Mouse (Mus musculus) neutrophil, adult 5-6 weeks (primary cell): ENCODE results near the gene Suclg2. TPM values are rescaled to one million over a fixed set of nuclear protein-coding genes. Genes with fewer than 3 reads are reported as not detected.

Experiments used
- ATAC-seq: fragments of 151-379, 151-347 bp; 2 replicates; pipeline ENCODE4 v1.8.0; 2017; ENCODE audit warnings: mild to moderate bottlenecking, moderate TSS enrichment; ENCODE audit not compliant: insufficient number of reproducible peaks, poor library complexity, low FRiP score, severe bottlenecking; ENCODE audit errors: extremely low read depth
- total RNA-seq: library from RNA; stranded (forward); fragments of 200-1000 nt; gene quantifications from 2 replicates; pipeline ENCODE4 v1.2.3, GENCODE M21; 2017

Gene Suclg2
- total RNA-seq = 21.0 and 28.9 TPM in 2 replicates

DNA sequence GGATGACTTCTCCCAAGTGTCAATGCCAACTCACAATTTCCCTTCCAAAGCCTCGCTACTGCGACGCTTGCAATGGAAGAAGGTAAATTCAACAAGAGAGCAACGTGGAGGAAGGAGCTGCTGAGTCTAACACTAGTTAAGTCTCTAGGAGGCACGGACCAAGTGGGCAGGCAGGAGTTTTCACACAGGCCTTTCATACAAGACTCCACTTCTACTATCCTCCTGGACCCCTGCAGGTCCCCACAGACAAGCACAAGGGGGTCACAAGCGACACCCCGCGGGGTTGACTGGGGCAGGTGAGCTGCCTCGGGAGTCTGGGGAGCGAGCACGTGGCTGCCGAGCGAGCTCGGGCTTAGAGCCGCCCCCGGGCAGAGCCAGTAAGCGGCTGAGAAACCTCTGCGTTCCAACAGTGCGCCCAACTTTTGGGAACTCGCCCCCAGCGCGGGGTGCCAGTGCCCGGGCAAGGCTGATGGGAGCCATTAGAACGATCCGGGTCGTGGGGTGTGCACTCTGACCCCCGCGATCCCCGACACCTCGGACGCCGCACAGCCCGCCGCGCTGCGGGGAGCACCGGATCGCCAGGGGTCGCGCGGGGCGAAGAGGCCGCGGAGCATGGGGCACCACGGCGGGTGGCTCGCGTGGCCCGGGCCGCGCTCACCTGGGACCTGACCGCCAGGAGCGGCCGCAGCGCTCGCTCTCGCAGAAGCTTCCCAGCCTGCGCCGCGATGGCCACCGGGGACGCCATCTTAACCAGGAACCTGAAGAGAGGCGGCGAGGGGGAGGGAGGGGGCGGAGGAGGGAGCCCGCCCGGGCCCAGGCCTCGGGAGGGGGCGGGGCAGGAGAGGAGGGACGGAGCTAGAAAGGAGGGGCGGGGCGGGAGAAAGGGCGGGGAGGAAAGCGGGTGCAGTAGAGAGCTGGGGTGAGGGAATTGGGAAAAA lies at the start of gene Suclg2:
Gene Suclg2 (minus strand): TSS at position 770 of the 938 bp plus-strand sequence.
- peak; percentile 74 for ATAC-seq

DNA sequence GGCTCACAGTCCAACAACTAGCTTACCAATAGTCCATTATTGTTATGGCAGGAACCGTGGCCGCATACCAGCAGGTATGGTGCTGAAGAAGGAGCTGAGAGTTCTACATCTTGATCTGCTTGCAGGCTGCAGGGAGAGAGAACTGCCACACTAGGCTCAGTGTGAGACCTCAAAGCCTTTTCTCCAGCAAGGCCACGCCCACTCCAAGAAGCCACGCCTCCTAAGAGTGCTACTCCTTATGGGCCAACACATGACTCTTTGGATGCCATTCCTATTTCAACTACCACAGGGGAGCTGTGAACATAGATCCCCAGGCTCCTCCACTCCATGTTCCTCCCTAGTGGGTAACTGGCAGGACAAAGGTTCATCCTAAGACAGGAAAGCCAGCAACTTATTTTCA lies 48.0 kb upstream of the Suclg2 start:
- ATAC-seq = no peak

DNA sequence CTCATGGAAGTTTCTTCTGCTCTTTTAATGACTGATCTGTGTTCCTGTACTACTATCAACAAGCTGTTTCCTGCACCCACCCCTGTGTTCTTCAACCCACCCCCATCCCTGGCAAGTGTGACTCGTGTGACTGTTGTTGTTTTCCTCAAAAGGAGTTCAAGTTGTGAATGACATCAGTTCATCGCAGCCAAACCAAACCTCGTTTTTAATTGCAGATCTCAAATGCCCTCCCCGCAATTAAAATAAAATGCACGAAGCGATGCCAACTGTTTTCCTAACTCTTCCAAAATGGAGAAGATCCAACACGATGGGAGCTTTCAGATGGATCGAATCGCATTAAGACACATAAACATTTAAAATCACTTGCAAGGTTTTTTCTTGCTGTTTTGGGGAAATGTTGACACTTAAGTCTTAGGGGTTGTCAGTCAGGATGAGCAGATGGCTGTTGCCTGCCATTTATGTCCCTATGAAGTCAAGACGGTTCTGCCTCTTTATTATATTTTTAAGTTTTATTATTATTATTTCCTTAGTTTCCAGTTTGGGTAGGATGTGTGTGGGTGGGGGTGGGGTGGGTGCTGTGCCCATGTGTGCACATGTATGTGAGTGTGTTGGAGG lies 41.1 kb upstream of the Suclg2 start:
- ATAC-seq = no peak

DNA sequence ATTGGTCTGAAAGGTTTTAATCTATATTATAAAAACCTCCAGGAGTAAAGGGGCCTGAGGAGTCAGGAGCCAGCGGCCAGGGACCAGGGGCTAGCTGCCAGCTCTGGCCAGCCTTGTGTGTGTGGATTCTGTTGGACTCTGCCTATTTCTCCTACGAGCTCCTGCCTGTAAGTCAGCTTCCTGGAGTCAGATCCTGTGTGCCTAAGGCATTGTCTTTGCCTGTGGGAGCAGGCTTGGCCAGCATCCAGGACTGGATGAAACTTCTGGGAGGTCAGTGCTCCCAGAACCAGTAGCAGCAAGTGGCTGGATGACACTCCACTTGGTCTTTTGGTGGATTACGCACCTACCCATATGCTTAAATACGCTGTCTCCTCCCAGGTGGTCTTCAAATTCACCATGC lies 23.8 kb upstream of the Suclg2 start:
- 0 out of 2 replicates have a peak, but pooled peaks have one; percentile 6 for ATAC-seq

DNA sequence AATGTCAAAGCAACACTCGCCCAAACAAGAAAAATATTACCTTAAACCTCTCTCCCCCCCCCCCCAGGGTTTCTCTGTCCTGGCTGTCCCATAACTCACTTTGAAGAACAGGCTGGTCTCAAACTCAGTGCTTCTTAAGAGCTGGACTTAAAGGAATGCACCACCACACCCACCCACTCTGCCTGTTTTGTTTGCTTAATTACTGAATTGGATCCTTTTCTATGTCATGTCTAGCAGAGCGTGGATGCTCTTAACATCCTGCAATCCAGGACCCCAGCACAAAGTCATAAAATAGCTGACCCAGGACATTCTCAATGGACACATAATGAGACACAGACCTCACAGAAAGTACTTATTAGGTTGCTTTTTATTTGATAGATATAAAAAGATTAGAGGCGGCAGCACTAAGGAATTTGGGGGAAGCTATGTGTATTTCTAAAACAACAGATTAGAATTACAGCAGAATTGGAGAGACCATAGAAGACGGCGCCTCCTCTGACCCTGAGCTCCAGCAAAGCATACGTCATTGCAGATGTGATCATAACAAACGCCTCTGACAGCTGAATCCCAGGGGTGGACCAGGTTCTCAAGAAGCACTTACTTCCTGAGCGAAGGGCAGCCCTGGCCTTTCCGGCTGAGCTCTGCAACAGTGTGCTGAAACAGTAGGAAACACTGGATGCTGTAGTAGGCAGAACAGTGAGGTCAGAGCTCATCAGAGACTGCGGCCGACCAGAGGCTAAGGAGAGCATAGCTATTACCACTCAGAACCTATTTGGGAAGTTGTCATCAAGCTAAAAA lies 13.2 kb upstream of the Suclg2 start:
- ATAC-seq = no peak

DNA sequence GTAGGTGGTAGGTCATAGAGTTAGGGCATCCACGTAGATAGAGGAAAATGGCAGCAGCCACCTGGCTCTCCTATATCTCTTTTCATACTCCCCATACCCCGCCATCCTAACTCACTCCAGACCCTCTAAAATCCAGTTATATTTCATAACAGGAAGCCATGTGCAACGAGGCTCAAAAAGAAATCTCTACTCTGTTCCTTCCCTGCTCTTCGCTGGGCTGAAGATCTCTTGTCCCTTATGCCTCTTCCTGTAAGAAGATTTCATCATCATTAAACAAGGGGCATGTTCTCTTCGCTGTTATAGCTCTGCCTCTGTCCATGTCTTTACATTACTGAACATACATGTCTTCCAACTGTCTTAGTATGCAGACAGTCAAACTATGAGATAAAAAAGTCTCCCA lies 10.8 kb upstream of the Suclg2 start:
- ATAC-seq = no peak

DNA sequence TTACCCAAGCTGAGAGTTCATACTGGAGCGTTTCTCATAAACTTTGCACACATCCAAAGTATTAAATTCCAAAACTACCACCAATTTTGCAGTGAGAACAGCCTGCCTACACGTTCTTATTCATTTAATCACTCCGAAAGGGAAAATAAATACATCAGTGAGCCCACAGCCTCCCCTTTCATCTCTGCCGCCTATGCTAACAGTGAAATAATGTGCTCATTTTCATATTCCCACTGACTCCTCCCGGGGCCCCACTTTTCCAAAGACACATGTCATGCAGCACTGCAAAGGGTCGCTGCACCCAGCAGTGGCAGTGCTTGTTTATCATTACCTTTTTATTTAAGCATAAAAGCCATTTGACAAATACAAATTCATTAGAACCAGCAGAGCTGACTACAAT lies 6.7 kb upstream of the Suclg2 start:
- ATAC-seq = no peak

DNA sequence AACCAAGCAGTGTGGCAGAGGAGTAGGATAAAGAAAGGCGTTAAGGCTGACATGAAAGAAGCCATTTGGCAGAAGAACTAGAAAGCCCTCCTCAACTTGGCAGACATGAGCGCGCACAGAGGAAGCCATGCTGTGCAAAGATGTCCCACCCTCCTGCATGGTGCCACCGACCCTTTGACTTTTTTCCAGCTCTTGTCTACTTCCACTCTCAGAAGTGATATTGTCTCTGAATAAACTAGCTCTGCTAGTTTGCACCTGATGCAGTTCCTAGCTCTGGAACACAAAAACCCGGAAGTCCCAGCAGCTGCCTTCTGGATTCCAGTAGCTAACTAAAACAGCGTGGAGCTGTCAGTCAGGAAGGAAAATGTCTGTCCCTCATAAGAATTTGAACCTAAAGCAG lies 4.8 kb upstream of the Suclg2 start:
- ATAC-seq = no peak

DNA sequence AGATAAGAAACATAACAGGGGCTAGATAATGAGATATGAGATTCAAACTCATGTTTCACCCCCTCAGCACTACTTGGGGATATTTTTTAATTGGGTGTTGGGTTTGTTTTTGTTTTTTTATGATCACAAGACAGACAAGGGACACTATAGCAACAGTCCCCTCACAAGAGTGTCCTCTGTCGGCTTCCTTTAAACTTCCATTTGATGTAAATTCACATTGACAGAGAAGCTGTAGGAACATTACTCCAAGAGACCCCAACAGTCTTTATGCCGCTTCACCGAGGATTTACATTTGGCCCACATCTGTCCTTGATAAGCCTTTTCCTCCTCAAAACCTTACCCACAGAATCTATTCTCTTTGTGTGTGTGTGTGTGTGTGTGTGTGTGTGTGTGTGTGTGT lies 1.2 kb upstream of the Suclg2 start:
- no peak for ATAC-seq

DNA sequence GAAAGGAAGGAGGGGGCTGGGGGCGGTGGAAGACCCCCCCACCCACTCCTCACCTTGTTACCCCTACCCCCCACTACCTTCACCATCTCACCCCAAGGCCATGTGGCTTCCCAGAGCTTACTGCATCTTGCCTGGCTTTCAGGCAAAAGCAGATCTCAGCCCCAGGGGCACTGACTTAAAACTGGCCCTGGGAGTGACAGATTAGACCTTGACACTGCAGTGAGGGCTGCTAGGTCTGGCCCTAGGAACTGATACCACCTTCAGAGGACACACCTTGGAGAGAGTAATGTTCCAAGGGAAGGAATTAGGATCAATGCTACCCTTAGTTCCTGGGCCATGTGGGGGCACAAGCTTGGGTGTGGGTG lies 351 bp upstream of the Suclg2 start:
- ATAC-seq = no peak

DNA sequence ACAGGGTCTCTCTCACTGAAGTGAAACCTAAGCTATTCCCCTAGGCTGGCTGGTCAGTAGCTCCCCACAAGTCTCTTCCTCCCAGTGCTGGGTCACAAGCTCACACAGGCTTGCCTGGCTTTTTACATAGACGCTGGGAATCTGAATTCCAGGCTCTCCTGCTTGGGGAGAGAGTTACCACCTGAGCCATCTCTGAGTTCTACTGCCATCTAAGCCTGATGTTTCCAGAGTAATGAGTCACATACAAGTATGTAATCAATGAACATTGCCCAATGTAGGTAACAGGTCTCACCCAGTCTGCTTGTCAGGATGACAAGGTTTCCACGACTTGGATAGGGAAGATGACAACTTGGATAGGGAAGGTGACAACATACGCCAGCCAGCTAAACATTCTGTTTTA lies 1.5 kb downstream of the Suclg2 start:
- ATAC-seq = no peak

DNA sequence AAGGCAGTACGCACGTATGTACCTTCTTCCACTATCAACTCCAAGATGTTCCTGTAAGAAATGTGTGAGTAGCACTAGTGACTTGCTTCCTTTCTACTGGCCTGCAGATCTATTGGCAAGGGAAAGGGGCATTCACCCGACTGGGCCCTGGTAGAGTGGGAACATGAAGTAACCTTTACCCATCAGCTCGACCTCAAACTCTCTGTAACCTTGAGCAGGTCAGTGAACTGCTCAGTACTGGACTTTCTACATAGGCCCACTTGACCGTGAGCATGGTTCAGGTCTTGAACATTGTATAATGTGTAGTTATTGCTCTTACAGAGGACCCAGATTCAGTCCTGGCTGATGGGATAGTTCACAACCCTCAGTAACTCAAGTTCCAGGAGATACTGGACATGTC lies 2.1 kb downstream of the Suclg2 start:
- no peak for ATAC-seq

DNA sequence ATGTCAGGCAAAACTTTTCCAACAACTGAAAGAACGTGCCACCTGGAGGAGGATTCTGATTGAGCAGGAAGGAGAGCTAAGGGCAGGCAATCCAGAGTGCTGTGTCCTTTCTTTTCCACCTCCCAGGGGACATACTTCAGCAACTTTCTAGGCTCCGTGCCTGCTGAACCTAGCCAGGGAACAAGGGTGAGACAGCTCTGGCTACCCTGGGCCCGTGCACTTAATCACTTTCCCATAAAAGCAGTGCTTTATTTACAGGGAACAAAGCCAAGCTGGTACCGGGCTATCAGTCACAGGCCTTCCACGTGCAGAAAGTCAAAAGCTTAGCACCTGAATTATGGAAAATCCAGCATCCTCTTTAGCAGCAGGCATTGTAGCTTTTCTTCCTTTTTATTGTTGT lies 5.4 kb downstream of the Suclg2 start:
- ATAC-seq = no peak

DNA sequence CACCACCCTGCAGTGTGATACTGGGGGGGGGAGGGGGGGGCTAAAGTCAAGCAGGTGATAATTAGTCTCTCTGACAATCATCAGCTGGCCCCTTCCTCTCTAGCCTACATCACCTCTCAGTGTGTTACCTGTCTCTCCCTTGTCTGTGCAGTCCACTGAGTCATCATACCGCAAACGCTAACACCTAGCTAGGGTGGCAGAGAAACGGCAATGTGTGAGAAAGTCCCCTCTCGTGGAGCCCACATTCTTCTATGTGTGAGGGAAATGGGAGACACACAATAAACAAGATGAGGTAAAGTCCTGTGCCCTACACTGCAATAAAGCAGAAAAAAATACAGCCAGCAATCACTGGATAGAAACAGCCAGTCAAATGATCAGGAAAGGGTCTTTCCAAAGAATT lies 6.5 kb downstream of the Suclg2 start:
- ATAC-seq = no peak

DNA sequence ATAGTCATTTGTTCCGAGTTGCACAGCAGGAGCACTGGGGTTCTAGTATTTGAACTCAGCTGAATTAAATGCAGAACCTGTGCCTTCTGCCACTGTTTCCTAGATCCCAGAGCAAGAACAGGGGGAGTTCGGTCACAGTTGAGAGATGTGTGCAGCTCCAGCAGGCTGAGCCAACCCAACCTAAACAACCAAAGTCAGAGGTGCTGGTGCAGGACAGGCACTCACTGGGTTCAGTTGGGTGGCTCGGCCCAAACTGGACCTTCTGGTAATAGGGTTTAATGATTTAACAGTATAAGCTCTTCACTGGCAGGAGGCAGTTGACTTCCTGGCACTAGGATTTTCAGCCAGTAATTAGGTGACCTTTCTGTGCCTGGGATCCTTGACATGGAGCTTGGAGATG lies 6.9 kb downstream of the Suclg2 start:
- no peak for ATAC-seq

DNA sequence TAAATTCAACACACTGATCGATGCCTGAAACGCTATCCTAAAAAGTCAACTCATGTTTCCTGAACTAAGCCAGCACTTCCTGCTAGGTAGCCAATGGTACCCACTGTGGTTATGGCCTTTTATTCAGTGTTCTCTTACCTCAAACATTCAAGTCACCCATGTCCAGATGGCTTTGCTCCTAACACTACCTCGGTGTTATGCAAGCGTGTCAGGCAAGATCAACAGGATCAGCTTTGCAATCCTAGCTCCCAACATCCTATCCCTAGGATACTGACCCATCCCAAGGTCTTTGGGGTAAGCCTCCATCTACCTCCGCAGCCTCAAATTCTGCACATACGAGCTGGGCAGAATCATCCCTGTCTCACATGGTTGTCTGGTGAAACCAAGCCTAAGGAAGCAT lies 7.7 kb downstream of the Suclg2 start:
- no peak for ATAC-seq

DNA sequence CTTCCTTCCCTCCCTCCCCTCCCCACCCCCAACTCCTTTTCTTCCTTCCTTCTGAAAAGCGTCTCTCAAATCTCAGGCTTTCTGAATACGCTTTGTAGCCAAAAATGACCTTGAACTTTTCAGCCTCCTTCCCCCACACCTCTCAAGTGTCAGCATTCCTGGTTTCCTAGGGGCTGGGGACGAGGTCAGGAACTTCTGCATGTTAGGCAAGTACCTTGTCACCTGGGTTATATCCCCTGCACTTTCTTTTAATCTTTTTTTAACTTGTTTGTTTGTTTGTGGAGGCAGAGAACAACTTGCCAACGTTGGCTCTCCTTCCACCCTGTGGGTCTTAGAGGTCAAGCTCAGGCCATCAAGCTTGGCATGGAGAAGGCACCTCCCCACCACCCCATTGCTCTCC lies 9.1 kb downstream of the Suclg2 start:
- no peak for ATAC-seq

DNA sequence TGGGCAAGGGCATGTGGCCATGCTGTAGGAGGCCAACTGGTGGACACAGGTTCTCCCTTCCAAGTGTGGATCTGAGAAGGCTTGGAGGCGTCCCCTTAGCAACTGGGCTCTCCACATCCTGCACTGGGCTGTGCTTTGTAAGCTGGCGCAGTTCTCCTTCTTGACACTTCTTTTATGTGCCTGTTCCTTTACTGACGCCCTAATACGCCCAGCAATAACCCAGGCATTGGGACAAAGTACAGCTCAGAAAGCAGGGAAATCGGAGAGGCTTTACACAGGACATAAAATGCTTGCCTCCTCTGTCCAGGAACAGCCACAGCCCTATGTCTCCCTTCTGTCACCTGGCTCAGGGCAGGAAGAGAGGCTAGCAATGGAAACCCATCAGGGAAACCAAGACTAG lies 9.5 kb downstream of the Suclg2 start:
- ATAC-seq = no peak

DNA sequence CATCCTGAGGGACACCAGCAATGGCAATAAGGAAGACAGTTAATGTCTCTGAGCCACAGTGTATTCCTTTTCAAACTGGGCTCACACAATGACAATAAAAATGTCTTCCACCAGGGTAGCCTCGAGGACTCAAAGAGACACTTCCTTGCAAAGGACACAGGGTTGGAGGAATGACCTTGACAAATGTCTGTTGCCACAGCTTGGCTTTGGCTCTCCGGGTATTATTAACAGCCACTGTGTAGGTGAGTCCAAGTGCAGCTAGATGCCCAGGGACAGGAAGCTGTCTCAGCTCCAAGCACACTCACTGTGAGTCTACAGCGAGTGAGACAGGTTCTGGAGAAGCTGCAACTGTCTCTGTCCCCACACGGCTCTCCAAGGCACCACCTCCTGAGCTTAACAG lies 14.0 kb downstream of the Suclg2 start:
- ATAC-seq = no peak

DNA sequence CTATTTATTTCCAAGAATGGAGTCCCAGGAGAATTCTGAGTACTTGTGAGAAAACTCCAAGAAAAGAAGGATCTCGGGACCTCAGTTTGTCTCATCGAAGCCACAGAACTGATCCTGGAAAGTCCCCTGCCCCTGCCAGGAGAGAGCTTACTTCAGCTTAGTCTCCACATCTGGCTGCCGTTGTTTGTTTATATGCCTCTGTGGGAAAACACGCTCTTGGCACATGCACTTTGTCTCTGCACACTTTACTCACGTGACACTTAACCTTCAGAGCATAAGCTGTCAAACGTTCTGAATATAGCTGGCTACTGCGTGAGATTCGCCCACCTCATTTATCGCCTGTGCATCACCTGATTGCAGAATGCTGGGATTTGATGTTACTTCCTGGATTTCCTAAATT lies 16.4 kb downstream of the Suclg2 start:
- ATAC-seq = no peak
